Mouse (Mus musculus) embryonic facial prominence, embryonic 13.5 days (tissue): ENCODE data around the gene Pdxk. TPM values are rescaled to one million over a fixed set of nuclear protein-coding genes. Genes with fewer than 3 reads are reported as not detected.
A peak's percentile ranks its signal among the peaks of the same experiment; 100 is the strongest.

ENCODE experiments used
- ATAC-seq: fragments of 200-750 bp; cut with Nextera tagmentation; 2 replicates; pipeline ENCODE4 v1.8.0; 2017; ENCODE audit warnings: low read depth; ENCODE audit not compliant: insufficient number of reproducible peaks, insufficient read depth, low FRiP score, low TSS enrichment
- H3K27ac ChIP-seq: fragments of 300-500 bp; sonication (generic); 2 replicates; pipeline ENCODE4 v1.5.1; 2015; ENCODE audit warnings: moderate library complexity, mild to moderate bottlenecking, inconsistent platforms
- H3K27me3 ChIP-seq: fragments of 300-500 bp; sonication (generic); 2 replicates; pipeline ENCODE4 v1.6.1; 2015; ENCODE audit warnings: mild to moderate bottlenecking, inconsistent platforms
- H3K36me3 ChIP-seq: fragments of 300-500 bp; sonication (generic); 2 replicates; pipeline ENCODE4 v1.6.1; 2015; ENCODE audit warnings: mild to moderate bottlenecking, inconsistent platforms
- H3K4me1 ChIP-seq: fragments of 300-500 bp; sonication (generic); 2 replicates; pipeline ENCODE4 v1.6.1; 2015; ENCODE audit warnings: inconsistent platforms
- H3K4me2 ChIP-seq: fragments of 300-500 bp; sonication (generic); 2 replicates; pipeline ENCODE4 v1.6.1; 2015; ENCODE audit warnings: moderate library complexity, mild to moderate bottlenecking, inconsistent platforms
- H3K4me3 ChIP-seq: fragments of 300-500 bp; sonication (generic); 2 replicates; pipeline ENCODE4 v1.5.1; 2015; ENCODE audit warnings: mild to moderate bottlenecking, inconsistent platforms
- H3K9ac ChIP-seq: fragments of 300-500 bp; sonication (generic); 2 replicates; pipeline ENCODE4 v1.6.1; 2015; ENCODE audit warnings: mild to moderate bottlenecking, inconsistent platforms
- H3K9me3 ChIP-seq: fragments of 300-500 bp; sonication (generic); 2 replicates; pipeline ENCODE4 v1.6.1; 2016; ENCODE audit warnings: inconsistent platforms
- WGBS: fragments of 180-500 bp; shearing (Covaris S2); methylation state at CpG from one replicate; pipeline ENCODE4 v1.1.7; 2015; ENCODE audit warnings: mixed read lengths; 5-methylcytosine and 5-hydroxymethylcytosine counted together
- polyA plus RNA-seq: library from polyadenylated mRNA; unstranded; fragments of >200 nt; fragmentation: Nextera tagmentation; extraction: Ambion mirVana; gene quantifications from 2 replicates; pipeline ENCODE4 v1.2.1, GENCODE M21; 2015

The Pdxk gene
- polyA plus RNA-seq, 1 experiment from 2014 or later = 12.6 TPM

DNA sequence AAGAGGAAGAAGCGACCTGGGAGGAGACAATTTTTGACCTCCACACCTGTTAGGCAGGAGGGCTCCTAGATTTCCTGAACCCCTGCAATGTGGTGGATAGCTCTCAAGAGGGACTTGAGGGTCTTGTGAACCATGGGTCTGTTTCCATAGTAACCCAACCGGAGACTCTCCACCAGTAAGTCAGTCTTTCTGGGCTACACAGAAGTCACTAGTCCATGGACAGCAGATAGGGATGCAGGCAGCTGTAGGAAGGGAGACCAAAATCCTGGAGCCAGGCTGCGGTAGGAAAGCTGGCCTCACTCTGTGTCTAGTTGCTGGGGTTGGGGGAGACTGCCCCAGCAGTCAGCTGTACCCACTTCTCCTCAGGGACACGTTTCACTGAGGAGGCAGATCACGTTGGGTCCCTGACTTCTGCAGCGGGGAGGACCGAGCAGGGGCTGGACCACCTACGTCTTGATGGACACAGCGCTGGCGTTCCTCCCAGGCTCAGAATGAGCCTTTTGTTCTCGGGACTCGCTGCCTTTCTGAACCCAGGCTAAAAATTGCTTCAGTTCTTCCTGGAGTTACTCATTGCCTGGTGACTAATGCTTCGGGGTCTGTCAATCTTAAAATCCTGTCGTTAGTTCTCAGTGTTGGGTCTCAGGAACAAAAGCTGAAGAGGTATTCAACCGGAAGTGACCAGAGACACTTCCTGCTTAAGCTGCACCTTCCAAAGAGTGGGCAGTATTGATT, 6.0 kb upstream of the Pdxk start:
- H3K4me1 ChIP-seq = peaks cover 12% of the 10 kb centered on the region
- 21% methylated on average over 15 of the region's 15 CpGs for WGBS
- no peak overlapping the region for H3K27ac ChIP-seq
- H3K9me3 ChIP-seq = no peaks in the 10 kb centered on the region
- no peak overlapping the region for H3K4me3 ChIP-seq
- no peaks in the 10 kb centered on the region for H3K36me3 ChIP-seq
- H3K27me3 ChIP-seq = no peaks in the 10 kb centered on the region
- no peak for ATAC-seq
- peak overlapping the region; percentile 33 for H3K4me2 ChIP-seq
- no peak overlapping the region for H3K9ac ChIP-seq

DNA sequence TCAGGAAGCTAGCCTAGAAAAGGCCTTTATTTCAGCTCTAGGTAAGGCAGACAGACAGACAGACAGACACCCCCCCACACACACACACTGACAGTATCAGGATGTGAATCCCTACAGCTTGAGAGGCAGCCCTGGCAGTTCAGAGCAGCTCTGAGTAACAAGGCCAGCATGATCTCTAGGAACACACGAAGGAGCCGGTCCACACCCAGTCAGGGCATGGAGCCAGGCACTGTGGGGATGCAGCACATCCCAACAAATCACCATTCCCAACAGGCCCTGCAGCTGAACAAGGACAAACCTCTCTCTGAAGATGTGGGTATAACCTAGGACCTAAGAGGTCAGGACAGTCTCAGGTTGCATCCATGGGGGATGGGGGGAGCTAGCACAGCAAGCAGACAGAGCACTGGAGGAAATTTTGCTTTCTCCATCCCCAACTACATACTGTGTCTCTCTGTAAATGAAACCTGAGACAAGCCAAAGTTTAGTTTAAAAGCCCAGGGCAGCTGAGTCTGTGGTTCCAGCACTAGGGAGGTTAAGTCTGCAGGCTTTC, 3.1 kb upstream of the Pdxk start:
- Histone ChIP-seq H3K36me3 (no peaks in the 10 kb centered on the region), H3K27ac (no peak overlapping the region), H3K9ac (no peak overlapping the region), H3K4me1 (peaks cover 27% of the 10 kb centered on the region), H3K27me3 (no peaks in the 10 kb centered on the region), H3K4me3 (no peak overlapping the region), H3K9me3 (no peaks in the 10 kb centered on the region), H3K4me2 (no peak overlapping the region)
- ATAC-seq = no peak
- 22% methylated on average over 2 of the region's 2 CpGs for WGBS

DNA sequence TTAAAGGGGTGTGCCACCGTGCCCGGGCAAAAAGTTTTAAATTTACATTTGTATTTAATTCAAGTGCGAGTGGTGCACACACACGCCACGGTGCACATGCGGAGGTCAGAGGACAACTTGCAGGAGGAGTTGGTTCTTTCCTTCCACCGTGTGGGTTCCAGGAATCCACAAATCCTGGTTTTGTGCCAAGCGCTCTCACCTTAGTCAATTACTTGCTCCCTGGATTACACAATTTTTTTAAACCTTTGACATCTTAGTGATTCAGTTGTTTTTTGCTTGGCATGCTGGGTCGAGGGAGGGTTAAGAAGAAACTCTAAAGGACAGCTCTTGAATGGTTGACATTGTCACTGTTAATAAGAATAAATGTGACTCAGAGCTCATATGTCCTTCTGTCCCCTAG, 1.9 kb upstream of the Pdxk start:
- H3K27me3 ChIP-seq = no peaks in the 10 kb centered on the region
- no peak for ATAC-seq
- no peak overlapping the region for H3K27ac ChIP-seq
- WGBS = 78% methylated on average over 9 of the region's 9 CpGs
- no peak overlapping the region for H3K4me3 ChIP-seq
- H3K4me1 ChIP-seq = peaks cover 27% of the 10 kb centered on the region
- H3K9me3 ChIP-seq = no peaks in the 10 kb centered on the region
- no peak overlapping the region for H3K4me2 ChIP-seq
- H3K9ac ChIP-seq = no peak overlapping the region
- no peaks in the 10 kb centered on the region for H3K36me3 ChIP-seq

DNA sequence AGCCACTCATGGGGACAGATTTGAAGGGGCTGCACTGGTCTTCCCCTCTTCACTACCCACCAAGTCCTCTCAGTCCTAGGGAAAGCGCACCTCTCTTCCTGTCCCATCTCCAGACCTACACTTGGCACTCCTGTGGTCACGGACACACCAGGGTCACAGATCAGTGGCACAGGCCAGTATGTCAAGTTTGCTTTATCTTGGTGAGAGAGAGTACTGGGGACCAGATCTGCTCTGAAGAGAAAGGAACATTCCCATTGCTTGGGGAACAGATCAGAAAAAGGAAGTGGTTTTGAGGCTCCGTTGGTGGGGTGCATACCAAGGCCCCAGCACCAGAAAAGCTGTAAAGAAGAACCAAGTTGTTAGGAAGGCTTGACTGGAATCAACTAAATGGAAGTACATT, 697 bp upstream of the Pdxk start:
- peaks cover 26% of the 10 kb centered on the region for H3K4me1 ChIP-seq
- ATAC-seq = no peak
- no peaks in the 10 kb centered on the region for H3K9me3 ChIP-seq
- peak overlapping the region; percentile 48 for H3K27ac ChIP-seq
- peak overlapping the region; percentile 78; the same call in 1 of the 2 replicates for H3K9ac ChIP-seq
- no peak overlapping the region for H3K4me3 ChIP-seq
- 71% methylated on average over 3 of the region's 3 CpGs for WGBS
- no peaks in the 10 kb centered on the region for H3K27me3 ChIP-seq
- H3K4me2 ChIP-seq = peak overlapping the region; percentile 99
- no peaks in the 10 kb centered on the region for H3K36me3 ChIP-seq

DNA sequence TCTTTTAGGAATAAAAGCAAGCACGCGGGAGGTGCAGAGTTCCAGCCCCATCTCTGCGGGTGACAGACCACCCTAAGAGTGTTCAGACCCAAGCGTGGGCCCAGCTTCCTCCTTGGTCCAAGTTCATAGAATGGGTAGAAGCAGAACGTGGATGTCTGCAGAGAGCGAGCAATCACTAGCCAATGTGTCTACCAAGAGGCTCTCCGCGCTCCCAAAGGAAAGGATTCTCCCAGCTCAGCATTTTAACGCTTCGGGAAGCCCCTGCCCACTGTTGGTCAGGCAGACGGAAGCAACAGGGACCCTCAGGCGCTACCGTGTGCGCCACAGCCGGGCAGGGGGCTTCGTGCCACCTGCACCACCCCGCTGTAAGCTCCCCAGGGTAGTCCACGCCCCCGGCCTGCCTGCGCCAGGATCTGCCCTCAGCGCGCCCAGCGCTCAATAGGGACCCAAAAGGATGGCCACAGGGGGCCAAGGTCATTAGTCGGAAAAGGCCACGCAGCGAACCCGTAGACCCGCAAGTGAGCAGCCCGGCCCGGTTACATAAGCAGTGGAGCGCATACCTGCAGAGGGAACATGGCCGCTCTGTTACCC, 479 bp downstream of the Pdxk start:
- no peaks in the 10 kb centered on the region for H3K36me3 ChIP-seq
- peak; percentile 20; the same call in 1 of the 2 replicates for ATAC-seq
- peak overlapping the region; percentile 78 for H3K9ac ChIP-seq
- no peaks in the 10 kb centered on the region for H3K9me3 ChIP-seq
- WGBS = 2% methylated on average over 32 of the region's 32 CpGs
- peak overlapping the region; percentile 99 for H3K4me2 ChIP-seq
- H3K27ac ChIP-seq = peak overlapping the region; percentile 9; the same call in 1 of the 2 replicates
- no peaks in the 10 kb centered on the region for H3K27me3 ChIP-seq
- peak overlapping the region; percentile 70 for H3K4me3 ChIP-seq
- H3K4me1 ChIP-seq = peaks cover 30% of the 10 kb centered on the region

DNA sequence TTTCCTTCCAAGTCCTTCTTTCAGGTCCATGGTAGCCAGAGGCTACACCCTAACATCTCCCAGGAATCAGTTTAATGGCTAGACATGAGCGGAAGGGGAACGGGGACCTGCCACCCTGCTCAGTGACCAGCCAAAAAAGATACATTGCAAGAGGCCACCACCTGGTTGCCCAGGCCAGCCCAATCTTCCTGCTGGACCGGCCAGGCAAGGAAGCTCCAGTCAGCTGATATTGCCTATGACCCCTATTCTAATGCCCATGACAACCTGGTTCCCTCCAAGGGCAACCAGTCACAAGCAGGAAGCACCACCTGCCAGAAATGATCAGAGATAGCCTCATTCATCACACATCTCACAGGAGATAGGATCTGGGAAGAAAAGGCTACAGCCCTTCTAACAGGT, 1.0 kb downstream of the Pdxk start:
- Histone ChIP-seq H3K36me3 (no peaks in the 10 kb centered on the region), H3K9me3 (no peaks in the 10 kb centered on the region), H3K27me3 (no peaks in the 10 kb centered on the region), H3K4me3 (peak overlapping the region; percentile 70), H3K27ac (no peak overlapping the region), H3K4me2 (peak overlapping the region; percentile 99), H3K9ac (peak overlapping the region; percentile 78), H3K4me1 (peaks cover 34% of the 10 kb centered on the region)
- WGBS = 78% methylated on average over 3 of the region's 3 CpGs
- no peak for ATAC-seq

DNA sequence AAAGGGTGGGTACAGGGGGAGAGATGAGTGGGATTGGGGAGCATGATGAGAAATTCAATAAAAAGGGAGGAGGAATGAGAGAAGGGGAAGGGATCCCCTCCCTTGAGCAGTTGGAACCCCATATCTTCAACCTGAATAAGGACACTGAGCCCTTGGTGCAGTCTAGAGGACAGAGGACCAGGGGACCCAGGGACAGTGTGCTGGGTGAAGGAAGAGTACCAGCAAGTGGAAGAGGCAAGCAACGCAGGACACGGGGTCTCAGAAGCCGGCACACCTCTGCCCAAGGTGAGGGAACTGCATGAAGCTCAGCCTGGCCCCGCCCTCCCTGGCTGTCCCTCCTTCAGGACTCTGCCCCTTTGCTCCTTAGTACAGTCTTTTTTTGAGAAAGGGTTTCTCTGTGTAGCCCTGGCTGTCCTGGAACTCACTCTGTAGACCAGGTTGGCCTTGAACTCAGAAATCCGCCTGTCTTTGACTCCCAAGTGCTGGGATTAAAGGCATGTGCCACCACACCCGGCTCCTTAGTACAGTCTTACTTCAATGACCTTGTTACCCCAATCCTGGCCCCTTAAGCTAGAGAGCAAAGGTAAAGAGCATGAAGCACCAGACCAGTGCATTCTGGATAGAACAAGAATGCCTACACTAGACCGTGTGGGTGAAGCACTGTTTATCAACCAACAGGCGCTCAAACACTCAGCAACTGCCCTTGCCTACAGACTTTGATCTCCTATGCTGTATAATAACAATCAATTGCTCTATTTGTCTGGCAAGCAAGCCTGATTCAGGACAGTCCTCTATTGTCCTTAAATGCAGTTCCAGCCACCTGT, 1.6 kb downstream of the Pdxk start:
- no peak overlapping the region for H3K27ac ChIP-seq
- H3K9ac ChIP-seq = 0 out of 2 replicates have a peak overlapping the region, but pooled peaks have one; percentile 78
- peaks cover 40% of the 10 kb centered on the region for H3K4me1 ChIP-seq
- 84% methylated on average over 8 of the region's 8 CpGs for WGBS
- H3K4me2 ChIP-seq = peak overlapping the region; percentile 99
- H3K4me3 ChIP-seq = 0 out of 2 replicates have a peak overlapping the region, but pooled peaks have one; percentile 70
- ATAC-seq = no peak
- no peaks in the 10 kb centered on the region for H3K27me3 ChIP-seq
- no peaks in the 10 kb centered on the region for H3K9me3 ChIP-seq
- H3K36me3 ChIP-seq = no peaks in the 10 kb centered on the region

DNA sequence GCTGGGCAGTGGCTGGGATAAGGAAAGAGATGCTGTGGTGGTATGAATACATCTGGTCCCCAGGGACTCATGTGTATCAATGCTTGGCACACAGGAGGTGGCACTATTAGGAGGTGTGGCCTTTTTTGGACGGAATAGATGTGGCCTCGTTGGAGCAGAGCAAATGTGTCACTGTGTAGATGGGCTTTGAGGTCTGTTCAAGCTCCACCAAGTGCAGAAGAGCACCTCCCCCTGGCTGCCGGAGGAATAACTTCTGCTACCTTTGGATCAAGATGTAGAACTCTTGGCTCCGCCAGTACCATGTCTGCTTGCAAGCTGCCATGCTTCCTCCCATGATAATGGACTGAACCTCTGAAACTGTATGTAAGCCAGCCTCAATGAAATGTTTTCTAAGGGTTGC, 3.0 kb downstream of the Pdxk start:
- Histone ChIP-seq H3K4me2 (no peak overlapping the region), H3K27me3 (no peaks in the 10 kb centered on the region), H3K4me1 (peaks cover 42% of the 10 kb centered on the region), H3K9me3 (no peaks in the 10 kb centered on the region), H3K9ac (no peak overlapping the region), H3K36me3 (no peaks in the 10 kb centered on the region), H3K4me3 (no peak overlapping the region), H3K27ac (no peak overlapping the region)
- no peak for ATAC-seq
- WGBS = 80% methylated on average over 4 of the region's 4 CpGs

DNA sequence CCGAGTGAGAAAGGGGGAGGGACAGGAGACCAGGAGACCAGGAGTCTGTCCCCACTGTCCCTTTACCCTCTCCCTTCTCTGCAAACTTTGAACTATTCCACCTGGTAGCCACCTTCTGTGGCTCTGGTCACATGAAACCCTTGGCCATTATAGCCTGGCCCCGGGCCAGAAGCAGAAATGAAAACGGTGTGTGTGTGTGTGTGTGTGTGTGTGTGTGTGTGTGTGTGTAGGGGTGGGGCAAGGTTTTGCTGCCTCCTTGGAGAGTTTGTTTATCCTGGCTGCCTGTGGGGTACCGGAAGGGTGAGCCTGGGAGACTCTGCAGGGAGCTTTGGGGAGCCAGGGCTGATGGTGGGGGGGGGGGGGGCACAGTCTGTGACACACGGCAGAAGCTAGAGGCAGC, 4.3 kb downstream of the Pdxk start:
- Histone ChIP-seq H3K4me1 (peaks cover 42% of the 10 kb centered on the region), H3K9ac (no peak overlapping the region), H3K9me3 (no peaks in the 10 kb centered on the region), H3K27me3 (no peaks in the 10 kb centered on the region), H3K4me3 (no peak overlapping the region), H3K4me2 (no peak overlapping the region), H3K36me3 (no peaks in the 10 kb centered on the region), H3K27ac (peak overlapping the region; percentile 44; the same call in 1 of the 2 replicates)
- ATAC-seq = no peak
- WGBS = 26% methylated on average over 5 of the region's 5 CpGs

DNA sequence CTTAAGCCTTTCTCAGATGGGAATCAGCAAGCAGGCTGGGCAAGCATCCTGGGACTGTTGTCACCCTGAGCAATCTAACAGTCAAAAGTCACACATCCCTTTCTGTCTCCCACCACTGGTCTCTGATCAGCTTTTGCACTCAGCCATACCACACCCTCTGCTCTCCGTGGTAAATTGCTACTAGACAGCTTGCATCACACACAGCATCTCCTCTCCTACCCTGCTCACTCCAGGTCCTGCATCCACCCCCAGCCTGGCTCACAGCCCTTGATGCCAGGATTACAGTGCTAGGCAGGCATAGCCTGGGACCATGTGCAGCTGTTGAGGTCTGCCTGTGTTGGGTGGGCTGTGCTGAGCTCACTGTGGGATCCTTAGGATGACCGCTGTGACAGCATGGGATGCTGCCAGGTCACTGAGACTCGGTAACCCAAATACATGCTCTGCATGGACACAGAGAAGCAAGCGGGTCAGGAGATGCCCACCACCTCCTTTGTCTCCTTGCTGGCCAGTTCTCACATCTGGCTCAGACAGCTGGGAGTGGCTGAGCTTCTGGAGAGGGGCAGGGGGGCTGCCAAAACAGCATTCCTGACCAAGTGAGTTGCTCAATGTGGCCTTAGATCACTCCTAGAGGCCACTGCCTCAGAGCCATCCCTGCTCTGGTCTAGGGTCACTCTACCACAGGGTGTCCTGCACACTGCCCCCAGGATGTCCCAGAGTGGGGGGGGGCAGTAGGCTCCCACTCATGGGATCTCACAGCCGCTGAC, 6.2 kb downstream of the Pdxk start:
- no peak for ATAC-seq
- no peak overlapping the region for H3K4me3 ChIP-seq
- no peaks in the 10 kb centered on the region for H3K36me3 ChIP-seq
- H3K4me2 ChIP-seq = no peak overlapping the region
- no peaks in the 10 kb centered on the region for H3K9me3 ChIP-seq
- no peaks in the 10 kb centered on the region for H3K27me3 ChIP-seq
- no peak overlapping the region for H3K9ac ChIP-seq
- H3K4me1 ChIP-seq = peaks cover 37% of the 10 kb centered on the region
- WGBS = 71% methylated on average over 5 of the region's 5 CpGs
- H3K27ac ChIP-seq = peak overlapping the region; percentile 39; the same call in 1 of the 2 replicates
